Mouse (Mus musculus): ENCODE results near the gene Myh10. TPM values are rescaled to one million over a fixed set of nuclear protein-coding genes. Genes with fewer than 3 reads are reported as not detected.

The Myh10 gene
- polyA plus RNA-seq, 1 experiment, result not detected

DNA sequence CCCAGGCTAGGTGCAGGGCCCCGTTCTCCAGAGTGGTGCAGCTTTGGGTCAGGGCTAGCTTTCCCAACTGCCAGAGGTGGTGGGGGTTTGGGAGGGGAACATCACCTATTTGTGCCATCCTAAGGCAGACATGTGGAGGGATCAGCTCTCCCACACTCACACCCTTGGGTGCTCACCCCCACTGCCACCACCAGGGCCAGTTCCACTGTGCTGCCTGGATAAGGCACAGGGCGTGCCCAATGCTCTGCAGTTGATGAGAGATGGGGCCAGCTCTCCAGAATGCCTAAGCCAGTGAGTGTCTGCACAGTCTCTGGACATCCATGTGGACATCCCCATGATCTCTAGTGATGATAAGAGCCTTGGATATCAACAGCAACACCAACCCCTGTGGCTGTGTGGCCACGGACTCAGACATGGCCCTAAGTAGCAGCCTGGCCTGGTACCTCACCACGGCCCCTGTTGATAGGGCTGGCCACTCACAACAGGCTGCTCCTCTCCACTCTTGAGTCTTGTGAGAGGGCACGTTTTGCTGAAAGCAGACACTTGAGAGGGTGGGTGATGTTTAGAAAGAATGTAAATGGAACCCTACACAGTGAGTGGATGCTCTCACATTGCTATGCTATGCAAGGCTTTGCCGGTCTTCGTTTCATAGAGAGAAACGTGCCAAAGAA is 9.1 kb upstream of the Myh10 start:
- no peak for TF ChIP-seq GATA1 (IDR thresholded peaks at IDR 0.05; ENCODE audit: low read length)

DNA sequence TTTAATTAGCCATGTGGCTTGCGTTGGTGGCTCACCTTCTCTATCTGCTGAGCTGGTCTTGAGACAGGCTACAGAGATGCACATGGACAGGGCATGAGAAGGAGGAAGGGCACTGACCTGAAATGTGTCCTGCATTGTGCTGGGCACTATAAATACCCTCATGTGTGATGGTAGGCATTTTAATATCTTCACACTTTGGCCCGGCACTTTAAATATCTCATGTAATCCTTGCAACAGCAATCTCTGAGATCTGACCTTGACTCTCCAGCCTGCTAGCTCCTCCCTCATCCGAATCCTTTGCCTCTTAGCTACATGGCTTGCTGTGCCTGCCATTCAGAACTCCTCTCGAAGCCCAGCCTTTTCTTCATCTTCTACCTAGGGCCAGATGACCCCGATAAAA is 5.4 kb upstream of the Myh10 start:
- no peak for TF ChIP-seq GATA1 (IDR thresholded peaks at IDR 0.05; ENCODE audit: low read length)

DNA sequence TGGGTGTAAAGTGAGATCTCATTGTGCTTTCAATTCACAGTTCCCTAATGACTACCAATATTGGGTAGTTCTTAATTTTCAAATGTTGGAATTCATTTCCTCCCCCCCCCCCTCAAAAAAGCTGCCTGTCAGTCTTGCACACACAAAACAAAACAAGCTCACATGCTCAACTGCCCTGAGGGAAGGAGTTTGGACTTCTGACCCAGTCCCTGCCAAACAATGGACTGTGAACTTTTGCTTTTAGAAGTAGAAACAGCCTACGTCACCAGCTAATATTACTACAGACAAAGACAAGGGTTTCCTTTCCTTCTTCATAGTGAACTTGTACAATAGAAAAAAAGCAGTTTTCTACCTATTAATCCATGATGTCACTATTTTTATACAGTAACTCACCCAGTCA is 2.1 kb upstream of the Myh10 start:
- no peak for TF ChIP-seq GATA1 (IDR thresholded peaks at IDR 0.05; ENCODE audit: low read length)

DNA sequence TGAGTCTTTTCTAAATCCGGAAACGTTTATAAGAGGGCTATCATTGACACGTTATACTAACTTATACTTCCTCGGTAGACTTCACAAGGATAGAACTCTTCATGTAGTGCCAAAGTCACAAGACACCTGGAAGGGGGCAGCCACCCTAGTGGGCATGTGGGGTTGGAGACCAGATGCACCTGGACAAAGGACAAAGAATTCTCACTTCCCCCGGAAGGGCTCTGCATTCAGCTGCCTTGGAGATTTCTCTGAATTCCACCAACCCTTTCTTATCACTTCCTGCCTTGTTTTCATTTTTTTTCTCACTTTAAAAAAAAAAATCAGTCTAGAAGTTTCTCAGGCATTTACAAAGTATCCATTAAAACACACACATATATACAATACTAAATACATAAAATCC is 894 bp upstream of the Myh10 start:
- no peak for TF ChIP-seq GATA1 (IDR thresholded peaks at IDR 0.05; ENCODE audit: low read length)

DNA sequence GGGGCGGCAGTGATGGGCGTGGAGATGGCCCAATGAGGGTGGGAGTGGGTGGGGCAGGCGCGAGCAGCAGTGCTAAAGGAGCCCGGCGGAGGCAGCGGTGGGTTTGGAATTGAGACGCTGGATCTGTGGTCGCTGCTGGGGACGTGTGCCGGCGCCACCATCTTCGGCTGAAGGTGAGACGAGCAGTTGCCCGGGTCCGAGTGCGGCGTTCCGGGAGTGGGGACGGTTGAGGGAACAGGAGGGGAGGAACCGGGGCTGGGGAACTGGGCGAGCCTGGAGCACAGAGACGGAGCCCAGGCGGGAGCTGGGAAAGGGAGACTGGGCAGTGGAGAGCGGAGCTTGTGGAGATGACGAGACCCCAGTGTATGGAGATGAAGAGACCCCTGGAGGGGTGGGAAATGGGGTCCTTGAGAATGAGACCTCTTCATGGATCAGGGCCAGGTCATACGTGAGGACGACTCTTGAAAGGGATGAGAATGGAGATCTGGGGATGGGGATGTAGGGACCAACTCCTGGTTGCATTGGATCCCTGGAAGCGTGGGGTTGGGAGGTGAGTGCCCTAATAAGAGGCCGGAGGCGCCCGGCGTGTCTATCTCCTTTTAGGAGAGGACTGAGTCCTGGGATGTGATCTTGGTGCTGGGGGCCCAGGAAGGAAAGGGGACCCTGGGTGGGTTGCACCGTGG is 792 bp downstream of the Myh10 start:
- no peak for TF ChIP-seq GATA1 (IDR thresholded peaks at IDR 0.05; ENCODE audit: low read length)

DNA sequence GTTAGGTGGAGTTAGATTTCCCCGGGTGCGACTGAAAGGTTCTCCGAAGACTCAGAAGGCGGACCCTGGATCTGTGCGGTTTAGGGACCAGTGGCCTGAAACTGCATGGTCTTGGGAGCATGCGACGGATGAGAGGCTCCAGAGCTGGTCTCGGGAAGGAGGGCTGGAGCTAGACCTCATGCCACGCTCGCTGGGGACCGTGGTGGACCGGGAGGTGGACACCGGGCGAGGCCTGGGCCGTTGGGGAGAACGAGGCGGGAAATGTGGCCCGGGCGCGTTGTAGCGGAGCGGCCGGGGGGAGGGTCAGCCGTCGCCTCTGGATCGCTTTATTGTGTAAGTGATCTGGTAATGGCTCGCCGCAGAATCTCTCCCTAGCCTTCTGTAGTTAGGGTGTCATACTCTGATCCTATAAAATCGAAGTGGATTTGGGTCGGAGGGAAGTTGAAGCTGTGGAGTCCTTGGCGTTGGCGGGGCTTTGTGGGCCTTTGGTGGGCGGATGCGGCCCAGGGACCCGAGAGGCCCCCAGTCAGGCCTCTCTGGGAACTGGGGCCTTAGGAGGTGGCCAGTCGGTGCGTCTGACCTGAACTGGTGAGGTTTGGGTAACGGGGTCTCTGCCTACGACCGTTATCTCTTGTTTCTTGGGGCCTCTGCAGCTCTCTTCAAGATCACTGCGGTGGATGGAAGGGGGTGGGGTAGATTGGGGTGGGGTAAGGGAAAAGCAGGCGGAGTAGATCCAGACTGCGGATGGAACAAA is 1.5 kb downstream of the Myh10 start:
- TF ChIP-seq GATA1 (IDR thresholded peaks at IDR 0.05; ENCODE audit: low read length), result no peak

DNA sequence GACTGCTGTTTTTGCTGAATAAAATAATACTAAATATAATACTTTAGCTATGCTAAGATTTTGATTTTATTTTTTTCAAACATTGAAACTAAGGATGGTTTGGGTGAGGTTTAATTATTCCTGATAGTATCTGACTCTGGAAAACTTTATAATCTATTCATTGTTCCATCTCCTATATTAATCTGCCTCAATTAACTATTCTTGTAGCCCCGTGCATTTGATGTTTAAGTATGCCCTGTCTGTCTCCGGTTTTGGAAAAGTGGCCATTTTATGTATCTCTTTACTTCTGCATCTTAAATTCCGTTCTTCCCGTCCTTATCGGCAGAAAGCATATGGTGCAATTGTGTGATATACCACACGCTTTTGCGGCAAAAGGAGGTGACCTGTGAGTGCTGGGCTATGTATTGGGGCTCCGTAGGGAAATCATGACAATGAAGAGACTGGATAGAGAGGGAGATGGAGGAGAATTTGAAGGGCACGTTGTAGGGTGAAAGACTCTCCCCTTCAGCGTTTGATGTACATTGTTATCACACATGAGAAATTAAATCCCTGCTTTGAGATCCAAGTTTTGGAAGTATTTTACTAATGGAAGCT is 2.2 kb downstream of the Myh10 start:
- TF ChIP-seq GATA1 (IDR thresholded peaks at IDR 0.05; ENCODE audit: low read length), result no peak

DNA sequence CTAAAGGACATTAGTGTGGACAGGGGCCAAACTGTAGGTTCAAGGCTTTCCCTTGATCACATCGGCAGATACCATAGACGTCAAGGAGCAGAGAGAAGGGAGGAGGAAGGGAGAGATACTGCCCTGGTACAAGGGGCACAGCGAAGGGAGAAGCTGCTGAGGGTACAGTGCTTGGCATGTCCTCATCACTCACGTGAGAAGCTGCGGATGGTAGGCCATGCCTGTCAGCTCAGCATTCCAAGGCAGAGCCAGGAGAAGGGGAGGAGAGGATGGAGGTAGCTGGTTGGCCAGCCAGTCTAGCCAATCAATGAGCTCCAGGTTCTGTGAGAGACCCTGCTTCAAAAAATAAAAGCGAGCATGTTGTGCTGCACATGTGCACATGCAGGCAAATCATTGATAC is 11.0 kb downstream of the Myh10 start:
- no peak for TF ChIP-seq GATA1 (IDR thresholded peaks at IDR 0.05; ENCODE audit: low read length)

DNA sequence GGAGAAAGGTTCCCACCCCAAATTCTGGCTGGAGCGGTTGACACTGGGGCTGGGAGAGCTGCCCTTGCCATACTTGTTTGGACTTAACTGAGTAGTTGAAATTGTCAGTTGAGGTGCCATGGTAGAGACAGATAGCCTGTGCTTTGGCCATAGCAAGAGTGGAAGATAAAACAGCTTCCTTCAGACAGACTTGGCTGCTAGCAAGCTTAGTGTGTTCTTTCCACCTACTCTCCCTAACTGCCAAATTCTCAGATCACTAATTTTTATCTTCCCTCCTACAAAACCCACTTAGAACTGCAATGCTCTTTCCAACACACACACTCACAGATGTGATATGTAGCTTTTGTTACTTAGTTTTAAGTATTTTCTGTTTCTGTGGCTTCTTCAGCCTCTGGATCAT is 12.0 kb downstream of the Myh10 start:
- TF ChIP-seq GATA1 (IDR thresholded peaks at IDR 0.05; ENCODE audit: low read length), result no peak

DNA sequence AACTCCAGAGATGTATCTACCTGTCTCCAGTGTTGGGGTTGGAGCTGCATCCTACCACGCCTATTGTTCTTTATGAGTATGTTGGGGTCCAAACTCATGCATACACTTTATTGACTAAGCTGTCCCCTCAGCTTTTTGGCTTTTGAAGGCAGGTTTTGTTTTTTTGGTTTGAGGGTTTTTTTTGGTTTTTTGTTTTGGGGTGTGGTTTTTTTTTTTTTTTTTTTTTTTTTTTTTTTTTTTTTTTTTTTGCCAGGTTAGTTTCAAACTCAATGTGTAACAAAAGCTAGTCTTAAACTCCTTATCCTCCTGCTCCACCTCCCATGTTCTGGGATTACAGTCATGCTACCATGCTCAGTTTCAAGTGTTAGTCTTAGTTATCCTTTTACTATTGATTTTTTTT is 12.9 kb downstream of the Myh10 start:
- TF ChIP-seq GATA1 (IDR thresholded peaks at IDR 0.05; ENCODE audit: low read length), result no peak

DNA sequence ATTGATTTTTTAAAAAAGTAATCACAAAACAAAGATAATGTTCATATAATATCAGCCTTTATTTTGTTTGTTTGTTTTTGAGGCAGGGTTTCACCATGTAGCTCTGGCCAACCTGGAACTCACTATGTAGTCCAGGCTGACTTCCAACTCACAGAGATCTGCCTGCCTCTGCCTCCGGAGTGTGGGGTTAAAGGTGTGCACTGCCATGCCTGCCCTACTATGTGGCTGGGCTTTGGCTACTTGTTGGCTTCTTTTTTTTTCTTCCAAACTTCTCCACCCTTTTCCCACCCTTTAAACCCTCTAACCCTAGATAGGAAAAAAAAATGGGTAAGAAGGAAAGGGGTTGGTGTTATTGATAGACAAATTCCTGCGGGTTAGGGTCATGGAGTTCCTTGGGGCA is 13.5 kb downstream of the Myh10 start:
- TF ChIP-seq GATA1 (IDR thresholded peaks at IDR 0.05; ENCODE audit: low read length), result no peak

DNA sequence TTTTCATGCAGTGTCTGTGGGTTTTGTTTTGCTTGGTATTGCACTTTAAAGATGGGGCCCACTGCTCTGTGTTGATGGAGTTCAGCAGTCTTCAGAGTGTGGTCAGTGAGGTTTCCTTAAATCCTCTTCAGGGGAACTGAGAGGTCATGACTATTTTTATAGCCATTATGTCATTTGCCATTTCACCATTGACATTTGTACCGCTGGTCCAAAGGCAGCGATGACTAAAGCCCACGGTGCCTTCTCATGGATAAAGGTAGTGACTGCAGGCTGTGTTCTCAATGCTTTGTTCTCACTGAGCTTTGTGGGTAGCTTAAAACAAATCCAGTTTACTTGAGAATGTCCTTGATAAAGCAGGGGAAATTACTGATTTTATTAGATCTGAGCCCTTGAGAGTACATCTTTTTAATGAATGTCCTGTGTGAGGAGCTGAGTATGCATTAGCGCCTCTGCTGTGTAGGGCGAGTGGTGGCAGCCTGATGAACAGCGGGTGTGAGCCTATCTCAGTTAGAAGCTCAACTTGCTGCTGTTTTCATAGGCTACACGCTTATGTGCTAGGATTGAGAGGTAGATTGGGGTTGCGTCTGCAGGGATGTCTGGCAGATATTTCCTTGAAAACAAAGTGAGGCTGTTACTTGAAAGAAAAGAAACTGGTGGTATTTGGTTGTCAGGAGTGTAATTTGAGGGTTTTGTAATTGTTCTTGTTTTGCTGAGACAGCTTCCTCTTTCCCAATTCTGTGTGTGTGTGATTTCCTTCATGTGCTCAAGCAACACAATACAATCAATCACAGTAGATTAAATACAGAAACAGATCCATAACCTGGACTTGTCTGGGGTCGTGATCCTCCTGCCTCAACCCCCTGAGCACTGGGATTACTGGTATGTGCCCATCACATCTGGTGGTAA is 15.4 kb downstream of the Myh10 start:
- TF ChIP-seq GATA1 (IDR thresholded peaks at IDR 0.05; ENCODE audit: low read length), result no peak

DNA sequence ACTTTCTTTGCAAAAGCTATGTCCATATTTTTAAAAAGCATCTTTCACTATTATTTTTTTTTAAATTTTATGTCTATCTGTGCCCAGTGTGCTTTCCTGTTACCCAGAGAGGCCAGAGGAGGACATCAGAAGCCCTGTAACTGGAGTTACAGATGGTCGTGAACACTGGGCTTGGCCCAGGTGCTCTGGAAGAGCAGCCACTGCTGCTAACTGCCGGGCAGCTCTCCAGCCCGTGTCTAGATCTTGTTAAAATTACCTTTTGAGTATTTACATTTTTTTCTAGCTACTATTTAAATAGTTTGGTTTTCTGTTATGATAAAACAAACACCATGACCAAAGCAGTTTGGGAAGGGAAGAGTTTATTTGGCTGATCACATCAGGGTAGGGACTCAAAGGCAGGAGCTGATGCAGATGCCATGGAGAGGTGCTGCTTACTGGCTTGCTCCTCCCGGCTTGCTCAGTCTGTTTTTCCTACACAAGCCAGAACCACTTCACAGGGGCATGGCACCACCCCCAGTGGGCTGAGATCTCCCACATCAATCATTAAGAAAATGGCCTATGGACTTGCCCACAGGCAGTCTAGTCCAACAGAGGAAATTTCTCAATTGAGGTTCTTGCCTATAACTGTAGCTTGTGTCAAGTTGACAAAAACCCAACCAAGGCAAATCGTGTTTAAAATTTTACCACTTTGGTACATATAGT is 16.7 kb downstream of the Myh10 start:
- TF ChIP-seq GATA1 (IDR thresholded peaks at IDR 0.05; ENCODE audit: low read length), result no peak

DNA sequence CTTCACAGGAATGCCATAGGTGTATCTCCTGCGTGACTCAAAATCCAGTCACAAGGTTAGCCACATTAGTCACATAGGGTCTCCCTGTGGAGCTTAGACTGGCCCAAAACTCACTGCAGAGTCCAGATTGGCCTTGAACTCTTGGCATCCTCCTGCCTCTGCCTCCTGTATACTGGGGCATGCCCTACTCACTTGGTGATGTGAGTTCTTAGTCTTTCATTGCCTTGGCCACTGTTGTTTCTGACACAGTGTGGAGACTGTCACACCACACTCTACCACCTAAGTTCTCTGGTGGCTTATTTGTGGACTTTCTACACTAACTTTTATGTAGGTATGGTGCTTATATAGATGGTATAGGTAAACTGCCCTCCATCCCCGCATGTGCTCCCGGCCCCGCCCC is 24.8 kb downstream of the Myh10 start:
- TF ChIP-seq GATA1 (IDR thresholded peaks at IDR 0.05; ENCODE audit: low read length), result no peak

Measured in G1E-ER4 (cell line).